Mouse (Mus musculus): Measurements from ENCODE around the gene Ifi204. TPM values are rescaled to one million over a fixed set of nuclear protein-coding genes. Genes with fewer than 3 reads are reported as not detected.
"Not testable (repeated sequence)": the region's sequence is repeated elsewhere in the genome, so short reads cannot be mapped to it uniquely, and the experiment has no call there.

Gene Ifi204
- 2.9 and 3.1 TPM in 2 replicates for polyA plus RNA-seq (2015; fragmentation: Nextera tagmentation; extraction: Ambion mirVana)

- H3K27ac ChIP-seq (replicated peaks); H3K9ac ChIP-seq; H3K4me3 ChIP-seq (replicated peaks); H3K36me3 ChIP-seq; ATAC-seq (ENCODE audit: insufficient number of reproducible peaks, low FRiP score, low TSS enrichment, low read depth); H3K4me2 ChIP-seq (replicated peaks); H3K4me1 ChIP-seq; H3K9me3 ChIP-seq (replicated peaks); H3K27me3 ChIP-seq: not testable (repeated sequence)
- 64% methylated on average over 5 of the region's 5 CpGs for WGBS
Measured at GRCm38 (mm10) chr1:173766848-173767617, at the start of gene Ifi204. Ifi204 (minus strand) TSS chr1:173766943.

GRCm38 (mm10) chr1:173809294-173809693 lies 42.6 kb upstream of the Ifi204 start:
- H3K9me3 ChIP-seq (replicated peaks); H3K9ac ChIP-seq; H3K27me3 ChIP-seq; H3K27ac ChIP-seq (replicated peaks); H3K4me2 ChIP-seq (replicated peaks); H3K4me1 ChIP-seq; H3K36me3 ChIP-seq; ATAC-seq (ENCODE audit: insufficient number of reproducible peaks, low FRiP score, low TSS enrichment, low read depth); H3K4me3 ChIP-seq (replicated peaks): not testable (repeated sequence)
- 74% methylated on average over 2 of the region's 2 CpGs for WGBS

- H3K4me1 ChIP-seq; H3K4me2 ChIP-seq (replicated peaks); H3K27ac ChIP-seq (replicated peaks); H3K4me3 ChIP-seq (replicated peaks); ATAC-seq (ENCODE audit: insufficient number of reproducible peaks, low FRiP score, low TSS enrichment, low read depth); H3K27me3 ChIP-seq; H3K9me3 ChIP-seq (replicated peaks); H3K36me3 ChIP-seq; H3K9ac ChIP-seq: not testable (repeated sequence)
- WGBS: 65% methylated on average over 2 of the region's 2 CpGs
Measured at GRCm38 (mm10) chr1:173802689-173803281, 36.0 kb upstream of the Ifi204 start.

- 59% methylated on average over 3 of the region's 3 CpGs for WGBS
- H3K27me3 ChIP-seq; H3K27ac ChIP-seq (replicated peaks); H3K9ac ChIP-seq; H3K36me3 ChIP-seq; H3K4me1 ChIP-seq; H3K9me3 ChIP-seq (replicated peaks); H3K4me2 ChIP-seq (replicated peaks); ATAC-seq (ENCODE audit: insufficient number of reproducible peaks, low FRiP score, low TSS enrichment, low read depth); H3K4me3 ChIP-seq (replicated peaks): not testable (repeated sequence)
Measured at GRCm38 (mm10) chr1:173802207-173802606, 35.5 kb upstream of the Ifi204 start.

- H3K27ac ChIP-seq (replicated peaks); H3K4me2 ChIP-seq (replicated peaks); H3K4me3 ChIP-seq (replicated peaks); H3K27me3 ChIP-seq; H3K36me3 ChIP-seq; ATAC-seq (ENCODE audit: insufficient number of reproducible peaks, low FRiP score, low TSS enrichment, low read depth); H3K4me1 ChIP-seq; H3K9me3 ChIP-seq (replicated peaks); H3K9ac ChIP-seq: not testable (repeated sequence)
- 80% methylated on average over 2 of the region's 2 CpGs for WGBS
Measured at GRCm38 (mm10) chr1:173801791-173802190, 35.0 kb upstream of the Ifi204 start.

- not testable (repeated sequence) for H3K9me3 ChIP-seq (replicated peaks); H3K4me3 ChIP-seq (replicated peaks); H3K4me1 ChIP-seq; H3K9ac ChIP-seq; ATAC-seq (ENCODE audit: insufficient number of reproducible peaks, low FRiP score, low TSS enrichment, low read depth); H3K27ac ChIP-seq (replicated peaks); H3K36me3 ChIP-seq; H3K27me3 ChIP-seq; H3K4me2 ChIP-seq (replicated peaks)
- 41% methylated on average over 3 of the region's 3 CpGs for WGBS
Measured at GRCm38 (mm10) chr1:173773457-173773856, 6.7 kb upstream of the Ifi204 start.

GRCm38 (mm10) chr1:173760032-173760431 lies 6.7 kb downstream of the Ifi204 start:
- not testable (repeated sequence) for H3K9me3 ChIP-seq (replicated peaks); H3K4me1 ChIP-seq; H3K4me2 ChIP-seq (replicated peaks); H3K9ac ChIP-seq; H3K36me3 ChIP-seq; H3K27me3 ChIP-seq; H3K27ac ChIP-seq (replicated peaks); H3K4me3 ChIP-seq (replicated peaks); ATAC-seq (ENCODE audit: insufficient number of reproducible peaks, low FRiP score, low TSS enrichment, low read depth)
- WGBS: 95% methylated on average over 4 of the region's 5 CpGs

- WGBS: 54% methylated on average over 1 of the region's 1 CpGs
- no peaks in the 10 kb centered on the region for H3K36me3 ChIP-seq
- H3K9ac ChIP-seq: no peak overlapping the region
- no peak for ATAC-seq (ENCODE audit: insufficient number of reproducible peaks, low FRiP score, low TSS enrichment, low read depth)
- H3K4me1 ChIP-seq: no peaks in the 10 kb centered on the region
- no peaks in the 10 kb centered on the region for H3K27me3 ChIP-seq
- H3K27ac ChIP-seq (replicated peaks): no peak overlapping the region
- H3K4me3 ChIP-seq (replicated peaks): no peak overlapping the region
- no peak overlapping the region for H3K4me2 ChIP-seq (replicated peaks)
- H3K9me3 ChIP-seq (replicated peaks): no peaks in the 10 kb centered on the region
Measured at GRCm38 (mm10) chr1:173742262-173742661, 24.5 kb downstream of the Ifi204 start.

GRCm38 (mm10) chr1:173741656-173742055 lies 25.1 kb downstream of the Ifi204 start, which contains the start of gene Ifi207:
Ifi207 (minus strand) TSS chr1:173741747.
- H3K4me2 ChIP-seq (replicated peaks): no peak within 1 kb of the TSS

GRCm38 (mm10) chr1:173740537-173740936 lies 26.2 kb downstream of the Ifi204 start:
- no peak for ATAC-seq (ENCODE audit: insufficient number of reproducible peaks, low FRiP score, low TSS enrichment, low read depth)
- Histone ChIP-seq H3K9ac (no peak overlapping the region), H3K9me3 (replicated peaks) (no peaks in the 10 kb centered on the region), H3K27ac (replicated peaks) (no peak overlapping the region), H3K4me2 (replicated peaks) (no peak overlapping the region), H3K36me3 (no peaks in the 10 kb centered on the region), H3K27me3 (no peaks in the 10 kb centered on the region), H3K4me3 (replicated peaks) (no peak overlapping the region), H3K4me1 (no peaks in the 10 kb centered on the region)

More at GRCm38 (mm10) chr1:173741656-173742055, 25.1 kb downstream of the Ifi204 start, which contains the start of gene Ifi207:
- no peaks in the 10 kb centered on the region for H3K27me3 ChIP-seq
- H3K4me3 ChIP-seq (replicated peaks): no peak within 1 kb of the TSS
- H3K27ac ChIP-seq (replicated peaks): no peak within 1 kb of the TSS
- no peaks in the 10 kb centered on the region for H3K36me3 ChIP-seq
- H3K9ac ChIP-seq: no peak within 1 kb of the TSS
- no peak for ATAC-seq (ENCODE audit: insufficient number of reproducible peaks, low FRiP score, low TSS enrichment, low read depth)
- no peaks in the 10 kb centered on the region for H3K4me1 ChIP-seq
- H3K9me3 ChIP-seq (replicated peaks): no peaks in the 10 kb centered on the region
- WGBS: 67% methylated on average over 4 of the region's 4 CpGs

GRCm38 (mm10) chr1:173736986-173737385 lies 29.8 kb downstream of the Ifi204 start:
- H3K36me3 ChIP-seq: no peaks in the 10 kb centered on the region
- no peak overlapping the region for H3K4me2 ChIP-seq (replicated peaks)
- no peak overlapping the region for H3K9ac ChIP-seq
- H3K4me3 ChIP-seq (replicated peaks): no peak overlapping the region
- H3K4me1 ChIP-seq: no peaks in the 10 kb centered on the region
- H3K27ac ChIP-seq (replicated peaks): no peak overlapping the region
- WGBS: 38% methylated on average over 2 of the region's 2 CpGs
- H3K9me3 ChIP-seq (replicated peaks): no peaks in the 10 kb centered on the region
- no peak for ATAC-seq (ENCODE audit: insufficient number of reproducible peaks, low FRiP score, low TSS enrichment, low read depth)
- H3K27me3 ChIP-seq: no peaks in the 10 kb centered on the region

GRCm38 (mm10) chr1:173735015-173735414 lies 31.7 kb downstream of the Ifi204 start:
- WGBS: 86% methylated on average over 4 of the region's 4 CpGs
- H3K27me3 ChIP-seq; H3K36me3 ChIP-seq; H3K27ac ChIP-seq (replicated peaks); H3K4me3 ChIP-seq (replicated peaks); H3K4me1 ChIP-seq; ATAC-seq (ENCODE audit: insufficient number of reproducible peaks, low FRiP score, low TSS enrichment, low read depth); H3K4me2 ChIP-seq (replicated peaks); H3K9me3 ChIP-seq (replicated peaks); H3K9ac ChIP-seq: not testable (repeated sequence)

Data from embryonic facial prominence, embryonic 15.5 days (tissue).